Mouse (Mus musculus): Measurements from ENCODE around the gene Fut1. TPM values are rescaled to one million over a fixed set of nuclear protein-coding genes. Genes with fewer than 3 reads are reported as not detected.
A peak's percentile ranks its signal among the peaks of the same experiment; 100 is the strongest.

Gene Fut1
- polyA plus RNA-seq, 1 experiment = 5.9 TPM

DNA sequence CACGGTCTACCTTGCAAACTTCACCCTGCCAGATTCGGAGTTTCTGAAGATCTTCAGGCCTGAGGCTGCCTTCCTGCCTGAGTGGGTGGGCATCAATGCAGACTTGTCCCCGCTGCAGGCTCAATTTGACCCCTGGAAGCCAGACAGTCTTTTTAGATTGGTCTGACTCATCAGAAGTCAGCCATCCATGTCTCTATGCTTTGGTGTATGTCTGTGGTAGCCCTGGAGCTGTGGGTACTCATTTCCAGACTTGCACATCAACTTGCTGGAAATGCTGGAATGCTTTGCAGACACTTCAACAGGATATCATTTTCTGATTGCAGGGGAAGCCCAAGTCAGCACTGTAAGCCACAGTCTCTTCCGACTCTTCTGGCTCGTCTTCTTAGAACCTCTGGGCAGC, 2.5 kb downstream of the Fut1 start:
- Histone ChIP-seq H3K27me3 (ENCODE audit: control insufficient read depth, insufficient read depth, low read length) (no peaks in the 10 kb centered on the region), H3K4me1 (replicated peaks; ENCODE audit: control insufficient read depth, insufficient read depth, low read length) (0 out of 2 replicates have a peak, but pooled peaks cover 2% of the 10 kb centered on the region), H3K36me3 (ENCODE audit: control insufficient read depth, insufficient read depth, low read length) (no peaks in the 10 kb centered on the region), H3K4me3 (ENCODE audit: control insufficient read depth, insufficient read depth, low read length) (no peak overlapping the region), H3K27ac (ENCODE audit: control insufficient read depth, insufficient read depth, low read length) (no peak overlapping the region)
- TF ChIP-seq CTCF (IDR thresholded peaks at IDR 0.05; ENCODE audit: borderline replicate concordance, control insufficient read depth, extremely low read depth, insufficient read depth, low read length, poor library complexity) (no peak), POLR2A (IDR thresholded peaks at IDR 0.05; ENCODE audit: control insufficient read depth, extremely low read depth, insufficient read depth, low read length, poor library complexity) (no peak)
- WGBS = 90% methylated on average over 5 of the region's 5 CpGs
- no peak for DNase-seq

DNA sequence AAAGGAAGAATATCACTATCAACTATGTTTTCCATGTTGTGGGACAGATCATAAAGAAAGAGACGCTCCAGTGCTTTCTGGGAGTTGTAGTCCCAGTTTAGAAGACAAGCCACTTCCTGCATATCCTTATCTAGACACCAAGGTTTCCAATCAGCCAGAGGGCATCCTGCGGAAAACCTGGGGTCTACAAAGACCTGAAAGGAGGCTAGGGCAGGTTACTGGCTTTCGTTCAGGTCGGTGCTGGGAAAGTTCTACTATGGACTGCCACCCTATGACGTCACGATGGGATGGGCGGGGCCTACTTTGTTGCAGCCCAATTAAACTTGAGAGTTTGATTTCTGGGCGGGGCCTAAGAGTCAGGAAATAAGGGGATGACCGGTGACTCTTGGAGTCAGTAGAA, 4.4 kb downstream of the Fut1 start, which contains the start of gene Izumo1:
Gene Izumo1, plus strand, starts transcription at position 369 of the 400 bp plus-strand sequence.
- Histone ChIP-seq H3K4me3 (ENCODE audit: control insufficient read depth, insufficient read depth, low read length) (no peak within 1 kb of the TSS), H3K4me1 (replicated peaks; ENCODE audit: control insufficient read depth, insufficient read depth, low read length) (0 out of 2 replicates have a peak, but pooled peaks cover 2% of the 10 kb centered on the region), H3K36me3 (ENCODE audit: control insufficient read depth, insufficient read depth, low read length) (no peaks in the 10 kb centered on the region), H3K27me3 (ENCODE audit: control insufficient read depth, insufficient read depth, low read length) (no peaks in the 10 kb centered on the region), H3K27ac (ENCODE audit: control insufficient read depth, insufficient read depth, low read length) (no peak within 1 kb of the TSS)
- DNase-seq = no peak
- no peak for TF ChIP-seq POLR2A (IDR thresholded peaks at IDR 0.05; ENCODE audit: control insufficient read depth, extremely low read depth, insufficient read depth, low read length, poor library complexity)
- TF ChIP-seq CTCF (IDR thresholded peaks at IDR 0.05; ENCODE audit: borderline replicate concordance, control insufficient read depth, extremely low read depth, insufficient read depth, low read length, poor library complexity) = no peak
- 54% methylated on average over 9 of the region's 9 CpGs for WGBS

DNA sequence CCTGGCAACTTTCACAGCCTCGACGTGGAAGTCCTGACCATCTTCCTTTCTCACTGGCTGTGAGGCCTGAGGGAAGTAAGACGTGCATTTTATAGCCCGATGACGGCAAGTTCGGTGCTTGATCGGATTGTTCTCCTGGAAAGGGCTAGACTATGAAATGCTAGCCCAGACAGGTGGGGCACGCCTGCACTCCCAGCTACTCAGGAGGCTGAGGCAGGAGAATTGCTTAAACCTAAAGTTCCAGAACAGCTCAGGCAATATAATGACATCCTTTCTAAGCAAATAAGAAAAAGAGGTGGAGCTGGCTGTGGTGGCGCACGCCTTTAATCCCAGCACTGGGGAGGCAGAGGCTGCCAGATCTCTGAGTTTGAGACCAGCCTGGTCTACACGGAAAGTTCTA, 6.4 kb downstream of the Fut1 start:
- Histone ChIP-seq H3K27ac (ENCODE audit: control insufficient read depth, insufficient read depth, low read length) (no peak overlapping the region), H3K27me3 (ENCODE audit: control insufficient read depth, insufficient read depth, low read length) (no peaks in the 10 kb centered on the region), H3K4me1 (replicated peaks; ENCODE audit: control insufficient read depth, insufficient read depth, low read length) (peaks cover 6% of the 10 kb centered on the region; the same call in 1 of the 2 replicates), H3K36me3 (ENCODE audit: control insufficient read depth, insufficient read depth, low read length) (no peaks in the 10 kb centered on the region), H3K4me3 (ENCODE audit: control insufficient read depth, insufficient read depth, low read length) (no peak overlapping the region)
- TF ChIP-seq POLR2A (IDR thresholded peaks at IDR 0.05; ENCODE audit: control insufficient read depth, extremely low read depth, insufficient read depth, low read length, poor library complexity) = no peak
- no peak for TF ChIP-seq CTCF (IDR thresholded peaks at IDR 0.05; ENCODE audit: borderline replicate concordance, control insufficient read depth, extremely low read depth, insufficient read depth, low read length, poor library complexity)
- 98% methylated on average over 11 of the region's 11 CpGs for WGBS
- no peak for DNase-seq

DNA sequence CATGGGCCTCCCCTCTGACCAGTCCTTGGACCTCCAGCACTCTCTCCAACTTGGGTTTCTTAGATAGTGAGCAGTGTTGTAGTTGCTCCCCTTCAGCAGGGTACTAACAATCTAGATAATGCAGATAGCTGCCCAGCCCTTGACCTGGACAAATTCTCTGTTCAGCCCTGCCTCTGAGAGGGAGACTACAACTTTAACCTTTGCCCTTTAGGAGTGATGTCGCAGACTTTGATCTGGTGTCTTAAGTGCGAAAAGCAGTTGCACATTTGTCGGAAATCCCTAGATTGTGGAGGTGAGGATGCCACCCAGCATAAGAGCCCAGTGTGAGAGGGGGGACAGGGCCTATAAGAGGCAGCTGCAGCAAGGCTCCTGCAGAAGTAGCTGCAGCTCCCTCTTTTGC, 7.6 kb downstream of the Fut1 start:
- Histone ChIP-seq H3K36me3 (ENCODE audit: control insufficient read depth, insufficient read depth, low read length) (no peaks in the 10 kb centered on the region), H3K4me3 (ENCODE audit: control insufficient read depth, insufficient read depth, low read length) (no peak overlapping the region), H3K27me3 (ENCODE audit: control insufficient read depth, insufficient read depth, low read length) (no peaks in the 10 kb centered on the region), H3K4me1 (replicated peaks; ENCODE audit: control insufficient read depth, insufficient read depth, low read length) (peaks cover 6% of the 10 kb centered on the region; the same call in 1 of the 2 replicates), H3K27ac (ENCODE audit: control insufficient read depth, insufficient read depth, low read length) (no peak overlapping the region)
- no peak for TF ChIP-seq POLR2A (IDR thresholded peaks at IDR 0.05; ENCODE audit: control insufficient read depth, extremely low read depth, insufficient read depth, low read length, poor library complexity)
- TF ChIP-seq CTCF (IDR thresholded peaks at IDR 0.05; ENCODE audit: borderline replicate concordance, control insufficient read depth, extremely low read depth, insufficient read depth, low read length, poor library complexity) = no peak
- 99% methylated on average over 3 of the region's 3 CpGs for WGBS
- no peak for DNase-seq

DNA sequence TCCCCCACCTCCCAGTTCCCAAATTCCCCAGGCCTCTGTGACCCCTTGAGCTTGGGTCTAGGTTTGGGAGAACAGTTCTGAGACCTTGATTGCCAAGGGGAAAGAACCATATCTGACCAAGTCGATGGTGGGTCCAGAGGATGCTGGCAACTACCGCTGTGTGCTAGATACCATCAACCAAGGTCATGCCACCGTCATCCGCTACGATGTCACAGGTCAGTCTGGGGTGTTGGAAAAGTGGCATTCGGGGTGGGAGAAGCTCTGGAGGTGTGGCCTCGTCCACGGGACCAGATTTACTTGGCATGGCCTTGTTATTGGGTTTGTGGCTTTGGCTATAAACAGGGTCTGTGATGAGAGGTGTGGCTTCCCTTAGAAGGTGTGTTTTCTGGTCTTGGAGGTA, 8.4 kb downstream of the Fut1 start:
- Histone ChIP-seq H3K36me3 (ENCODE audit: control insufficient read depth, insufficient read depth, low read length) (no peaks in the 10 kb centered on the region), H3K27ac (ENCODE audit: control insufficient read depth, insufficient read depth, low read length) (no peak overlapping the region), H3K4me3 (ENCODE audit: control insufficient read depth, insufficient read depth, low read length) (no peak overlapping the region), H3K27me3 (ENCODE audit: control insufficient read depth, insufficient read depth, low read length) (no peaks in the 10 kb centered on the region), H3K4me1 (replicated peaks; ENCODE audit: control insufficient read depth, insufficient read depth, low read length) (peaks cover 6% of the 10 kb centered on the region; the same call in 1 of the 2 replicates)
- DNase-seq = no peak
- TF ChIP-seq POLR2A (IDR thresholded peaks at IDR 0.05; ENCODE audit: control insufficient read depth, extremely low read depth, insufficient read depth, low read length, poor library complexity) = no peak
- no peak for TF ChIP-seq CTCF (IDR thresholded peaks at IDR 0.05; ENCODE audit: borderline replicate concordance, control insufficient read depth, extremely low read depth, insufficient read depth, low read length, poor library complexity)
- 86% methylated on average over 8 of the region's 8 CpGs for WGBS

DNA sequence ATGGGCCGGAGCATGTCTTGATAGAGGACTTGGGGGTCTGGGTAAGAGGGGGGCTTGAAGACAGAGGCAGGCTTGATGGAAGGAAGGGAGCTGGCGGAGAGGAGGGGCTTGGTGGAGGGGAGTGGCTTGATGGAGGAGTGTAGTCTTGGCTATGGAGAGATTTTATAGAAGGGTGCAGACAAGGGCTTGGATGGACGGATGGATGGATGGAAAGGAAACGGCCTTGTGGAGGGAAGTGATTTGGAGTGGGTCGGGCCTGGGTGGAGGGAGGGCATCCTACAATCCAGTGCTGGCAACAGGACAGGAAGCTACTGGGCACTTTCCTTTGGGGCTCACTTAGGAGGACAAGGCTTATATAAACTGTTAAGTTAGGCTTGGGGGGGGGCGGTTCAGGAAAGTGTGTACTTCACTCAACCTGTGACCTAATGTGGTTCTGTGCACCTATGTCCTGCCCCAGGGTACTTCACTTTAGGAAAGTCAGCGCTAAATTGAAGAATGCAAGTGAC, 9.5 kb downstream of the Fut1 start:
- H3K4me3 ChIP-seq (ENCODE audit: control insufficient read depth, insufficient read depth, low read length) = no peak overlapping the region
- no peak for TF ChIP-seq POLR2A (IDR thresholded peaks at IDR 0.05; ENCODE audit: control insufficient read depth, extremely low read depth, insufficient read depth, low read length, poor library complexity)
- no peak for TF ChIP-seq CTCF (IDR thresholded peaks at IDR 0.05; ENCODE audit: borderline replicate concordance, control insufficient read depth, extremely low read depth, insufficient read depth, low read length, poor library complexity)
- DNase-seq = no peak
- H3K27me3 ChIP-seq (ENCODE audit: control insufficient read depth, insufficient read depth, low read length) = no peaks in the 10 kb centered on the region
- no peak overlapping the region for H3K27ac ChIP-seq (ENCODE audit: control insufficient read depth, insufficient read depth, low read length)
- 95% methylated on average over 7 of the region's 7 CpGs for WGBS
- no peaks in the 10 kb centered on the region for H3K36me3 ChIP-seq (ENCODE audit: control insufficient read depth, insufficient read depth, low read length)
- peaks cover 4% of the 10 kb centered on the region; the same call in 1 of the 2 replicates for H3K4me1 ChIP-seq (replicated peaks; ENCODE audit: control insufficient read depth, insufficient read depth, low read length)

DNA sequence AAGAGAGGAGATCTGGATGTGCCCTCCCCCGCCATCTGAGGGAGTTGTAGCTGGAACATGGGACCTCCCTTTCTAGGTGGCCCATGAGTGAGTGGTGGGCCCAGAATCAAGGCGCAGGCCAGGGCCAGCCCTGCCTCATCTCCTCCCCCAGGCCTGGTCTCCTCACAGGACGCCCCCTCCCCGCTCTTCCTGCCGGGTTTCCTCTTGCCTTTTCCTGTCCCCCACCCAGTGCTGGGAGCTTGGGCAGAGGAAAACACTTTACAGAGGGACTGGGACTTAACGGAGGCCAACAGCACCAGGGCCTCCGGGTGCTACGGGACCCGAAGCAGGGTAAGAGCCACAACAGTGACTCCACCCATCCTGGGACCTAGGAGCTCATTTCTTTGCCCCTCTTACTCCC, 10.2 kb downstream of the Fut1 start, which contains the start of gene Rasip1:
Gene Rasip1, plus strand, starts transcription at position 228 of the 400 bp plus-strand sequence.
- H3K27me3 ChIP-seq (ENCODE audit: control insufficient read depth, insufficient read depth, low read length) = no peaks in the 10 kb centered on the region
- no peak for TF ChIP-seq POLR2A (IDR thresholded peaks at IDR 0.05; ENCODE audit: control insufficient read depth, extremely low read depth, insufficient read depth, low read length, poor library complexity)
- 74% methylated on average over 9 of the region's 9 CpGs for WGBS
- peaks cover 4% of the 10 kb centered on the region; the same call in 1 of the 2 replicates for H3K4me1 ChIP-seq (replicated peaks; ENCODE audit: control insufficient read depth, insufficient read depth, low read length)
- H3K4me3 ChIP-seq (ENCODE audit: control insufficient read depth, insufficient read depth, low read length) = peak within 1 kb of the TSS; percentile 41
- H3K36me3 ChIP-seq (ENCODE audit: control insufficient read depth, insufficient read depth, low read length) = no peaks in the 10 kb centered on the region
- no peak for DNase-seq
- H3K27ac ChIP-seq (ENCODE audit: control insufficient read depth, insufficient read depth, low read length) = no peak within 1 kb of the TSS
